Mouse (Mus musculus) v-Abl transformed pro-B cells (cell line): Measurements from ENCODE around the gene Vmn1r234.
"Not testable (repeated sequence)": the region's sequence is repeated elsewhere in the genome, so short reads cannot be mapped to it uniquely, and the experiment has no call there.

Experiments used
- in situ Hi-C, 2 experiments: fragments of 400-800 bp; cut with MboI; formaldehyde crosslinking; loops; one replicate each; pipeline ENCODE4 v1.15.1; 2025; ENCODE audit not compliant: unreplicated experiment in 2 of 2

Gene Vmn1r234

DNA sequence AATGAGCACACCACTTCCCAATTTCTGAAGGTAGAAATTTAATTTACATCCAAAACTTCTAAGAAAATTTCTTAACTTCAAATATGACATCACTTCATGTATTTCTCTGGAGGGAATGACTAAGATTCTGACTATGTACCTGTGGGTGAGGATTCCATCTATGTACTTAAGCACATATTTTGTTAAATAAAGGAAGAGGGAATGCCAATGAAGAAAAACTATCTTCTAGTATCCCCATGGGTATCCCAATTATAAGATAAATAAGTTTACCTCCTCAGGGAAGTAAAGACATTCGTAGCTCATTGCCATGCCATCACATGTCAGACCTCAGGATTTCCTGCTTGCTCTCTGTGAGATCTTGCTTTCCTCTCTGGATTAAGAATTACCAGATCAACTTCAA lies at the start of gene Vmn1r234:
Vmn1r234 (plus strand) TSS at position 301 of the 400 bp plus-strand sequence.
- in situ Hi-C loops: loop anchor here in 1 of 2 experiments (25.0 kb wide), 1 partner anchor 1187 kb away; the partner anchor contains the start of gene Zfp946

DNA sequence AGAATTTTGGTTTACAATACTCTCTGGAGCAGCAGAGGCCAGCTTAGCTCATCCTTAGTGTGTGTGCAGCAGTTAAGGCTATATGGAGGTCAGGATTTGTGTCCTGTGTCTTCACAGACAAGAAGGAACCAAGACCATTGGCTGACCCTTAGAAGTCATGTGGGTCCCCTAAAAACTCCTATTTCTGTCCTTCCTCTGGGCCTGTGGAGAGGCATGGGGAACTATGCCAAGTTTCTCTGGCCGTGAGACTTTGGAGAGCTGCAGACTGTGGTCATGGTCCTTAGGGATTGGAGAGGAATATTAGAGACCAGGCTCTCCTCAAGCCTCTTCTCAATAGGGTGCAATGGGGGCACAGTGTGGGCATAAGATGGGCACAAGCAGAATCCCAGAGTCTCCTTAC lies 14.8 kb upstream of the Vmn1r234 start:
- in situ Hi-C loops: not testable (repeated sequence)

DNA sequence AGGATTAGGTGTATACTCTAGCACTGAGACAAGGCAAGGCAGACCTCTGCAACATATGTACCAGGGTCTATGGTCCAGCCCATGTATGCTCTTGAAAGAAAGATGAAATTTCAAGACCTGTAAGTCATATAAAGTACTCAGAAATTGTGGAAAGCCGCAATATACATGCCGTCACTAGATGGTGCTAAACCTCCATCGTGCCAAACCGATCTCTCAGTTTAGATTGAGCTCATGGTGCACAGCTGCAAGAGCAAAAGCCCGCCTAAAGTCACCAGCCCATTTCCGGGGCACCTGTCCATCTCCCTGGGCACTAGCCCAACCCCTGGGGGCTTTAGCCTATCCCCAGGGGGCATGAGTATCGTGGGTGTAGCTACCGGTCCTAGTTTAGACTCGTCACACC lies 5.8 kb downstream of the Vmn1r234 start:
- in situ Hi-C loops: loop anchor here (10.0 to 25.0 kb wide), 2 partner anchors 803 to 1181 kb away; partner anchors contain the start of gene Zfp946 (in 1 of the 2)

DNA sequence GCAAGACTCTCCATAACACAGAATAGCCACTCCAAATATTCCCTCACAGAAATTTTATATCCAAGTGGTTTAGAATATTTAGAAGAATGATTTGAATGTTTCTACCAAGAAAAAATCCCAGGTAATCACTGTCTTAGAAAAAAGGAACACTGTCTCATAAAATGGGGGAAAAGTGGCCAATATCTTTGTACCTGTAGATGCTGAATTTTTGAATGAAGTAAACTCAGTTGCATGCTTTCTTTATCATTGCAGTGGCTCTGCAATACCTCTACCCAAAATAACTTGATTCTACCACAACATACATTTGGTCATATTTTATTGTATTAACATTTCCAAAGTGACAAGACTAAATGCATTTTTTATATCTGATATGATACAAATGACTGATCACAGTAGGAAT lies 30.2 kb downstream of the Vmn1r234 start, which contains the start of gene Vmn1r235:
Vmn1r235 (plus strand) TSS at position 301 of the 400 bp plus-strand sequence.
- in situ Hi-C loops: loop anchor here in 1 of 2 experiments (25.0 kb wide), 1 partner anchor 781 kb away; no protein-coding TSS in a partner anchor

DNA sequence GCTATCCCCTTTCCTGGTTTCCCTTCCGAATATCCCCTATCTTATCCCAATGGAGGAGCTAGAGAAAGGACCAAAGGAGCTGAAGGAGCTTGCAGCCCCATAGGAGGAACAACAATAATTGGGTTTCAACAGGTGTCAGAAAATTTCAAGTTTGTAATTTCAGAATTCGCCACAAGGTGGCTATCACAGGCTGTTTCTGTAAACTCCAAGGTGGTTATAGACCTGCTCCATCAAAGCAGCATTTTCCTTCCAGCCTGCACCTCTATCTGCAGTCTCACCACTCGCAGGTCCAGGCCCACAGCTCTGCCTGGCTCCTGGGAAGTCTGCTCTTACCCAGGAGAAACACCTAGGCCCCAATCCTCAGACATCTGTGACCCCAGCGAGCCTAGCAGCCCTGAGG lies 46.2 kb downstream of the Vmn1r234 start:
- in situ Hi-C loops: loop anchor here (5.0 to 25.0 kb wide), 4 partner anchors 150 to 765 kb away; partner anchors contain the start of gene Zfp54 (in 2 of the 2)

DNA sequence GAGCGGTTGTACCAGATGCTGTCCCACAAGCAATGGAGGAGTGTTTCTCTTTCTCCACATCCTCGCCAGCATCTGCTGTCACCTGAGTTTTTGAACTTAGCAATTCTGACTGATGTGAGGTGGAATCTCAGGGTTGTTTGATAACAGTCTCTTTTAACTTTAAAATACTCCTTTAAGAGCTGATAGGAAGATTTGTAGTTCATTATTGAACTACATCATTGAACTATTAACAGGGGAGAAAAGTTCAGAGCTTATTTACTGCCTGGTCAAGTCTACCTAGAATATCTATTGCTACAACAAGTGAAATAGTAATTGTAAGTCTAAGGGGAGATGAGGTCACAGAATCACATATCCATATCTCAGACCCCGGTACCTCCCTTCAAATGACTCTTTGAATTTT lies 56.8 kb downstream of the Vmn1r234 start, which contains the start of gene Vmn1r236:
Vmn1r236 (plus strand) TSS at position 301 of the 400 bp plus-strand sequence.
- in situ Hi-C loops: no loop called here

DNA sequence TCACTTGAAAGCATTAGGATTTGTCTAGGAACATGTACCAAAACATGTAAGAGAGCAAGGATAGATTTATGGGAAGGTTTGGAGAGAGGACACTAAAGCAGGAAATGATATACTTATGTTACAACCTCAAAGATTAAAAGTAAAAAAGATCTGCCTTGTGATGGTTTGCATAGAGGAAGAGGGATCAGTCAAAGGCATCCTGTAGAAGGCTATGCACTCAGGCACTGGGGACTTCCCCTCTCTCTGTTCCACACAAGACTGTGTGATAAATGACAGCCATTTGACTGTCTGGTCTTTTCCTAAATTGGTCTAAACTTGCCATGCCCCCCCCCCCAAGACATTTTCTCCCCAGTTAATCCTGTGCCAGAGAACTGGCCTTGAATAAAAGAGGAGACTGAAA lies 58.5 kb downstream of the Vmn1r234 start:
- in situ Hi-C loops: no loop called here
